Mouse (Mus musculus) retina, adult 2 months (tissue): ENCODE results near the gene 9130023H24Rik.
A peak's percentile ranks its signal among the peaks of the same experiment; 100 is the strongest.

Experiments used
- DNase-seq: peaks from one replicate; pipeline ENCODE4 v3.0.0-alpha.2; 2012; ENCODE audit warnings: low read depth, low spot score

9130023H24Rik gene

DNA sequence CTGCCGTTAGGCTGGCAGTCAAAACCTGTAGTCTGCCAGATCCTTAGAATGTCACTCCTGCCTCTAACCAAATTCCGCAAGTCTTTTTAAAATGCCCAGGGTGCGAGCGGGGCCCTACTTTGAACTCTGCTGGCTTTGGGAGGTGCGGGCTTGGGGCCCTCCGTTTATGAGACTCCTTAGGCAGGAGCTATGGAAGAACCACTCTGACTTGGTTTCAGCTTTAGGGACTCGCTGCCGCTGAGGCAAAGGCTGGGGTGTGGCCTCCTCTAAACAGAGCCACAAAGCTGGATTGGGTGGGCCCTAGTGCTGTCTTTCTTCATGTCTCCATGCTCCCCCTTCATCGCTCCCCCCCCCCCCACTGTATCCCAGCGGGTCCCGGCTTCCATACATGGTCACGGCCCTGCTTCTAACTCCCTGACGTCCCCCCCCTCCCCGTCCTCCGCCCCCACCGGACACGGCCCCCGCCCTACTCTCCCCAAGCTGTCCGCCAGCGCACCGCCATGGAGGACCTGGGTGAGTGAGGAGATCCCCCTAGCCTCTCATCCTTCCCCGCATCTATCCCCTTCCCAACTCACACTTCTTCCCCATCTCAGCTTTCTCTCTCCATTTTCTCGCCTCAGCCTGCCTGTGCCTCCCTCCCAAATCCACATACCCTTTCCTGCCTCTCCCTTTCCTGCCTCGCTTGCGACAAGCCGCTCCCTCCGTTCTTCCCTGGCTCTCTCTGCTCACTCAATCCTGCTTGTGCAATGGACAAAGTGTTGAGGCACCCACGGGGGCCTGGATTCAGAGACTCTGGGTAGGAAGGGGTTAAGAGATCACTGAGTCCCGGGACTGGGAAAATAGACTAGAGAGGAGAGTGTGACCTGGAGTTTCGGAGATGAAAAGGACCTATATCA lies 8.9 kb upstream of the 9130023H24Rik start, which contains the start of gene Tgfb1i1:
Gene Tgfb1i1 (plus strand): TSS at position 317 of the 896 bp plus-strand sequence.
- DNase-seq = no peak

GRCm38 (mm10) chr7:128245547-128245946 lies 7.7 kb upstream of the 9130023H24Rik start:
- no peak for DNase-seq

DNA sequence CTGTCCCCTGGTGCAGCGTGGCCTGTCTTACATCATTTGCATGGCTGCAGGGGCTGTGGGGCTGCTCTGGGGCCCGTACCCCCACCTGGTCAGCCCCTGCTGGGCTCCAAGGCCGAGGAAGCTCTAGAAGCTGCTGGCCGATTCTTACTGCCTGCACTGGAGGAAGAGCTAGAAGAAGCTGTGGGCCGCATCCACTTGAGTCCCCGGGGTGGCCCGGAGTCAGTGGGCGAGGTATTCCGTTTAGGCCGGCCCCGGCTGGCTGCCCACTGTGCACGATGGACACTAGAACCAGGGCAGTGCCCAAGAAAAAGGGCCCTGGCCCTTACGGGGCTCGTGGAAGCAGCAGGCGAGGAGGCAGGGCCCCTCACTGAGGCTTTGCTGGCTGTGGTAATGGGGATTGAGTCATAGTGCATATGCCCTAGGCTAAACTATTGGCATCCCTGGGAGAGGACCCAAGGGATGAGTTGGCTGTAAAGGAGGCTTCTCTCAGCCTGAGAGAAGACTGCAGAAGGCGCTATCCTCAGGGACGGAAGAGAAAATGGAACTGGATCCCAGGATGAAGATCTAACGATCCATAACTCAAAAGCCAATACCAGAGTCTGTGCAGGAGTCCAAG lies 6.7 kb upstream of the 9130023H24Rik start:
- no peak for DNase-seq

DNA sequence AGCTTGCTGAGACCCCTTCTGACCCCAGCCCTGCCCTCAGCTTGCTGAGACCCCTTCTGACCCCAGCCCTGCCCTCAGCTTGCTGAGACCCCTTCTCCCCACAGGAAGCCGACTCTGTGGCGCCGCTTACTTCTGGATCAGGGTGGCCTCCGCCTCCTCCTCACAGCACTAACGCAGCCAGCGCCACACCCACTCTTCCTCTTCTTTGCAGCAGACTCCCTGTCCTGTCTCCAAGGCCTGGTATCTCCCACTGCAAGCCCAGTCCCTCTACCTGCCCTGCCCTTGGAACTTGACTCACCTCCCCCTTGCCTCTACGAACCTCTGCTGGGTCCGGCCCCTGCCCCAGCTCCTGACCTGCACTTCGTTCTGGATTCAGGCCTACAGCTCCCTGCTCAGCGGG lies 6.1 kb upstream of the 9130023H24Rik start:
- no peak for DNase-seq

GRCm38 (mm10) chr7:128242331-128242730 lies 4.5 kb upstream of the 9130023H24Rik start:
- no peak for DNase-seq

DNA sequence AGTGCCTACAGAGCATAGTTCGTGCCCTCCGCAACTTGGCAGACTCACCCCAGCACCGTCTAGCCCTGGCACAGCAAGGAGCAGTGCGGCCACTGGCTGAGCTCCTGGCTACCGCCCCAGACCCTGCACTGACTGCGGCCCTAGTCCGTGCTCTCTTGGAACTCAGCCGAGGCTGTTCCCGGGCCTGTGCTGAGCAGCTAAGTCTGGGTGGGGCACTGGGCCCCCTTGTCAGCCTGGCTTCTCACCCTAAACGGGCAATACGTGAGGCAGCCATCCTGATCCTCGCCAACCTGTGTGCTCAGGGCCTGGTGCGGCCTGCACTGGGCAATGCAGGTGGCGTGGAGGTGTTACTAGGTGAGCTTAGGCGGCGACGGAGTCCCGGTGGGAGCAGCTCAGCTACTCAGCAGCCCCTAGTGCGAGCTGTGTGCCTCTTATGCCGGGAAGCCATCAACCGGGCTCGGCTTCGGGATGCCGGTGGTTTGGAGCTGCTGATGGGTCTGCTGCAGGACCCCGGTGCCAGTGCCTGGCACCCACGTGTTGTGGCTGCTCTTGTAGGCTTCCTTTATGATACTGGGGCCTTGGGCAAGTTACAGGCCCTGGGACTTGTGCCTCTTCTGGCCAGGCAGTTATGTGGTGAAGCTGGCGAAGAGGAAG lies 2.4 kb upstream of the 9130023H24Rik start:
- DNase-seq = no peak

- DNase-seq = no peak
These were observed 1.2 kb upstream of the 9130023H24Rik start for GRCm38 (mm10) chr7:128238991-128239390.

DNA sequence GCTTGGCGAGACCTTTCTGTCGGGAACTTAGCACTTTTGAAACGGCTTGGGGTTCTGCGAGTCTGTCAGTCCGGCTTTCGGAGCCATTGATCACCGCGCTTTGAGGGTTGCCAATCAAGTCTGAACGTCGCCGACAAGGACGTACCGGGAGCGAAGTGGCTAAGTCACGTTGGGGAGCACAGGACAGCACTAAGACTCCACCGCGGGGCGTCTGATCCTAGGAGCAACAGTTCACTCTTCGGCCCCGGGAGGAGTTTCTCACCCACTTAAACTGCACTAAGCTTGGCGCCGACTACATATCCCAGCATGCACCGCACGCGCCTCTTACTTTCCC lies 271 bp downstream of the 9130023H24Rik start:
- no peak for DNase-seq

- peak; percentile 56 for DNase-seq
These were observed 807 bp downstream of the 9130023H24Rik start, which contains the start of gene Armc5 for GRCm38 (mm10) chr7:128236856-128237592. Armc5 (plus strand) TSS chr7:128237342.

DNA sequence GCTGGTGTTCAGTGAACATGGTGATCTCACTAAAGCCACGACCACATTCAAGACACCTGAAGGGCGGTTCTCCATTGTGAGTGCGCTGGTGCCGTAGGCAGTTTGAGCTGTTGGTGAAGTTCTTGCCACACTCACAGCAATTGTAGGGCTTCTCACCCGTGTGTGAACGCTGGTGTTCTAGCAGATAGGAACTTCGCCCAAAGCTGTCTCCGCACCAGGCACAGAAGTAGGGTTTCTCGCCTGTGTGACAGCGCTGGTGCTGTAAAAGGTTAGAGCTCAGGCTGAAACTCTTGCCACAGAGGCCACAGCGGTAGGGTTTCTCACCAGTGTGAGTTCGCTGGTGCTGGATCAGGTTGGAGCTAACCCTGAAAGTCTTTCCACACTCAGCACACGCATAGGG lies 1.4 kb downstream of the 9130023H24Rik start:
- DNase-seq = no peak

- DNase-seq = no peak
These were observed 2.4 kb downstream of the 9130023H24Rik start for GRCm38 (mm10) chr7:128235481-128235880.

DNA sequence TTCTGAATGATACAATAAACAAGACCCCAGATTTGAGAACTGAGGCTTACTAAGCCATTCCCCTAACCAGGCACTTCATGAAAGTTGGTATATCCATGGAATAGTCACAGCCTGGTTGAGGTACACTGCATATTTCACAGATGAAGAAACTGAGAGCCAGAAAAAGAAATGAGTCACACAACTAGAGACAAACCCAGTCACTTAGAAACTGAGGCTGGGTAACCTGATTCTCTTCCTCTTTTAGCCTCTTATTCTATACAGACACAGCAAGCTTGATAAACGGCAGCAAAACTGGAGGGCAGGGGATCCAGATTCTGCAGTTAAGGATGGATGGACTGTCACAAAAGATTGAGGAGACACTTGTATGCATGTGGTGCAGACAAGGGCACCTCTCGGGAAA lies 3.0 kb downstream of the 9130023H24Rik start:
- DNase-seq = no peak

DNA sequence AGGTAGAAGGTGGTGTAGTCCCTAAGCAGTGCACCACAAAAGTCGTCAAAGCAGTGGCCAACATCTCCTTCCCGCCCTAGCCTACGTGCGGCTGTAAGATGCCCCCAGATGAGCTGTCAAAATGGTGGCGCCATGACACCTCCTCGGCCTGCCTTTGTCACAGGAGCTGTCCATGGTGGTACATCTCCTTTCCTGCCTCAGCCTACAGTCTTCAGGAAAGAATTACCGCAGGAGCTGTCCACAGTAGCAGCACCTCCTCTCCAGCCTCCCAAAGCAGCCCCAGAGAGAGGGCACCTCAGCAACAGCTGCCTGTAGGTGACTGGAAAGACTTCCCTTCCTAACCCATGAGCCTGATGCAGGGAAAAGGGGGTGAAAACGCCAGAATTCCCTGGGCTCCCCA lies 6.1 kb downstream of the 9130023H24Rik start:
- DNase-seq = no peak

- no peak for DNase-seq
These were observed 16.9 kb downstream of the 9130023H24Rik start for GRCm38 (mm10) chr7:128220936-128221335.

GRCm38 (mm10) chr7:128219952-128220351 lies 17.9 kb downstream of the 9130023H24Rik start:
- no peak for DNase-seq

DNA sequence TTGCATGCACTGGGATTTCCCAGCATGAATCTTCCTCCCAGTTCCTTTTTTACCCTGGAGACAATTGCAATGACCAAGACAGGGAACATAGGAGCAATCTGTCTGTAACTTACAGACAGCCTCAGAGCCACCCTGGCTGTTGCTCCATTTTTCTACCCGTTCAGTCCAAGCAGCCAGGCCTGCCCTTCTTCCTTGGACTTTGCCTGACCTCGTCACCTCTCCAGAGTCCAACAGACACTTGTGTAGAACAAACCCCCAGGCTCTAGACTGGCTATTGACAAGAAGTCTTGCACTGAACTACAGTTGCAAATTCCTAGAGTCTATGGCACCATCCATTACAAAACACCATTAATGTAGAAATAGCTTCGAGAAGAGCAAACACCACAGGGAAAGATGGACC lies 28.0 kb downstream of the 9130023H24Rik start:
- DNase-seq = no peak

GRCm38 (mm10) chr7:128208187-128208586 lies 29.6 kb downstream of the 9130023H24Rik start:
- peak; percentile 25 for DNase-seq

GRCm38 (mm10) chr7:128206152-128206551 lies 31.7 kb downstream of the 9130023H24Rik start, which contains the start of gene Cox6a2:
Cox6a2 (minus strand) TSS chr7:128206387.
- DNase-seq = no peak

DNA sequence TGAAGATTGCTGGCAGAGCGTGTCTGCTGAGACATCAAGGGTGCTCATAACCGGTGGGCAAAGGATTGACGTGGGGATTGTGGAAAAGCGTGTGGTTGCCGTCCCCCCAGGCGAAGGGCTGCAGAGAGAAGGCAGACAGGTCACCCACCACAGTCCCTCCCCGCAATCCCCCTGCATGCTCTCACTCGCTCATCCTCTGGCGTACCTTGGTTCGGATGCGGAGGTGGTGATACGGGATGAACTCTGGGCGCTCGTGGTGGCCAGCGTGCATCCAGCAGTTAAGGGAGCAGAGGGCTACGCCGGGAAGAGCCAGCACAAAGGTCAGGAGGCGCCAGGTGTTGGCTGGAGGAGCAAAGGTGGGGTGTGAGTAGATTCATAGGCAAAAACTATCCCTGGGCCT lies 32.1 kb downstream of the 9130023H24Rik start:
- DNase-seq = no peak

DNA sequence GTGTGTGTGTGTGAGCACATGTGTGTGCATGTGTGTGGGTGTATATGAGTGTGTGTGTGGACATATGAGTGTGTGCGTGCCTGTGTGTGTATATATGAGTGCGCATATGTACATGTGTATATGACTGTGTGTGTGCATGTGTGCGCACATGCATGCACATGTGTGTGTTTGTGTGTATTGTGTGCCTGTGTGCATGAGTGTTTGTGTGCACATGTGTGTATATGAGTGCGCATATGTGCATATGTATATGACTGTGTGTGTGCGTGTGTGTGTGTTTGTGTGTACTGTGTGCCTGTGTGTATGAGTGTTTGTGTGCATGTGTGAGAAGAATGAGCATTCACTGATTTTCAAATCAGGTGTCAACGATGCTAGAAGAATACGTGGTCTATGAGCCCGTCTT lies 33.7 kb downstream of the 9130023H24Rik start:
- no peak for DNase-seq

GRCm38 (mm10) chr7:128203071-128203470 lies 34.8 kb downstream of the 9130023H24Rik start:
- DNase-seq = no peak

DNA sequence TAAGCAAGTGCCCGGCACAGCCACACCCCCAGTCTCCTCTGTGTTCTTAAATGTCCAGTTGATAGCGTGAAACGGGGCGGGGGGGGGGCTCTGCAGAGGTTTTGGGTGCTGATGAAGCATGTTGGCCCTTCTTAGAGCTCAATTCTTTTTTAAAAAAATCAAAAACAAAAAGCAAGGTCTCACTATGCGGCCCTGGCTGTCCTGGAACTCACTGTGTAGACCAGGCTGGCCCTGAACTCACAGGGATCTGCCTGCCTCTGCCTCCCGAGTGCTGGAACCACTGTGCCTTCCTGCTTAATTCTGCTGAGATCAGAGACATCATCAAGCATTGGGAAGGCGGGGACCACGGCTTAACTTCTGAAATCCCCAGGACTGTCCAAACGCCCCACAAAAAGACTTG lies 36.2 kb downstream of the 9130023H24Rik start:
- no peak for DNase-seq
